ENCODE assay signal across 7 mouse cellular contexts in the genomic region with DNA sequence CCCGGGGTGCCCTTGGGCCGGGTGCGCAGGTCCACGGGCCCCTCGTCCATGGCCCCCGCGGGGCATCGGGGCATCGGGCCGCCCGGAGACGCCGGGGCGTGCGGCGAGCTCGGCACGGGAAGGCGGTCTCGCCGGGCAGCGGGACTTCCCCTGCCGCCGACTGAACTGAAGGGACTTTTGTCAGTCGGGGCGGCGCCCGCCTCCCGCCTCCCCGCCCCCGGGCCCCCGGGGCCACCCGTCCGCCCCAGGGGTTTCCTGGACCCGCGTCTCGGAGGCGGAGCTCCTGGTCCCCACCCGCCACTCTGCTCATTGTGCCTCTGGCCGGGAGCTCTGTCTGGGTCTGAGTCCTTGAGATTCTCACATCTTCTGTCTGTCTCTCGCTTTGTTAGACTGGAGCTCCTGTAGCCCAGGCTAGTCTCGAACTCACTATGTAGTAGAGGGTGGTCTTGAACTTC. TPM values are rescaled to one million over a fixed set of nuclear protein-coding genes. Genes with fewer than 3 reads are reported as not detected.
A peak's percentile ranks its signal among the peaks of the same experiment; 100 is the strongest.
DNase-seq lines count a peak whose midpoint lies in the region; ATAC-seq lines count a peak whose summit lies in the region.

A gene (minus strand): TSS at position 167 of the 455 bp plus-strand sequence.

- peak; percentile 52 for DNase-seq in R1 (ENCODE audit: low read depth, low spot score)
- peak; percentile 84 for DNase-seq in kidney, postnatal 10 days
- peak; percentile 71 to 82 for DNase-seq in spleen, postnatal 4 days (ENCODE audit: low spot score in 2 of 2)
- DNase-seq in left cerebral cortex, adult 11 months (ENCODE audit: low spot score): no peak

- H3K9ac ChIP-seq in embryonic facial prominence, embryonic 13.5 days: peak within 1 kb of the TSS; percentile 75
- H3K9ac ChIP-seq in heart, embryonic 15.5 days: peak within 1 kb of the TSS; percentile 72

- H3K4me2 ChIP-seq in embryonic facial prominence, embryonic 13.5 days: peak within 1 kb of the TSS; percentile 77
- H3K4me2 ChIP-seq in heart, embryonic 15.5 days: peak within 1 kb of the TSS; percentile 88

- ATAC-seq in embryonic facial prominence, embryonic 13.5 days (ENCODE audit: insufficient number of reproducible peaks, insufficient read depth, low FRiP score, low TSS enrichment, low read depth): no peak
- ATAC-seq in heart, embryonic 15.5 days (replicated peaks; ENCODE audit: insufficient number of reproducible peaks, insufficient read depth, low FRiP score, low read depth): no peak

- WGBS in embryonic facial prominence, embryonic 13.5 days: 1% methylated on average over 41 of the region's 42 CpGs
- 1% methylated on average over 42 of the region's 42 CpGs for WGBS in heart, embryonic 15.5 days
- 2% methylated on average over 35 of the region's 42 CpGs for WGBS in macrophage (ENCODE audit: missing documents)

- H3K27ac ChIP-seq in embryonic facial prominence, embryonic 13.5 days: peak within 1 kb of the TSS; percentile 92
- H3K27ac ChIP-seq in heart, embryonic 15.5 days: peak within 1 kb of the TSS; percentile 74
- H3K27ac ChIP-seq in macrophage: peak within 1 kb of the TSS; percentile 100

- H3K27me3 ChIP-seq in embryonic facial prominence, embryonic 13.5 days: peaks cover 26% of the 10 kb centered on the region
- H3K27me3 ChIP-seq in heart, embryonic 15.5 days: peaks cover 22% of the 10 kb centered on the region

- H3K9me3 ChIP-seq in embryonic facial prominence, embryonic 13.5 days: 0 out of 2 replicates have a peak, but pooled peaks cover 5% of the 10 kb centered on the region
- no peaks in the 10 kb centered on the region for H3K9me3 ChIP-seq in heart, embryonic 15.5 days (replicated peaks)

- H3K4me3 ChIP-seq in embryonic facial prominence, embryonic 13.5 days: peak within 1 kb of the TSS; percentile 51
- H3K4me3 ChIP-seq in heart, embryonic 15.5 days: peak within 1 kb of the TSS; percentile 55
- peak within 1 kb of the TSS; percentile 35 for H3K4me3 ChIP-seq in macrophage (ENCODE audit: inconsistent target)

- no peaks in the 10 kb centered on the region for H3K36me3 ChIP-seq in embryonic facial prominence, embryonic 13.5 days
- no peaks in the 10 kb centered on the region for H3K36me3 ChIP-seq in heart, embryonic 15.5 days
- H3K36me3 ChIP-seq in macrophage (ENCODE audit: inconsistent target): peaks cover 13% of the 10 kb centered on the region; the same call in 1 of the 2 replicates

- H3K79me2 ChIP-seq in macrophage (ENCODE audit: inconsistent target): peaks cover 38% of the 10 kb centered on the region; the same call in 1 of the 2 replicates

- H3K4me1 ChIP-seq in embryonic facial prominence, embryonic 13.5 days: peaks cover 43% of the 10 kb centered on the region
- H3K4me1 ChIP-seq in heart, embryonic 15.5 days (replicated peaks): peaks cover 26% of the 10 kb centered on the region

RNA-seq across cellular contexts. Expression of the gene that starts here (rescaled TPM):
- 2.2 and 3.6 TPM in 2 replicates for polyA plus RNA-seq in embryonic facial prominence, embryonic 13.5 days (2015; fragmentation: Nextera tagmentation; extraction: Ambion mirVana)
- 2.0 and 4.7 TPM in 2 replicates for polyA plus RNA-seq in heart, embryonic 15.5 days (2015; fragmentation: Nextera tagmentation; extraction: Ambion mirVana)
- total RNA-seq in macrophage (2018; cell fraction: chromatin; rRNA removed): 100 to 1,000 TPM in 19 of 26 experiments, 10 to 100 TPM in 7; 42.2 to 379 (median 140) TPM
- 100 to 1,000 TPM in 3 of 26 experiments, 10 to 100 TPM in 23; 34.3 to 219 (median 64.3) TPM for total RNA-seq in macrophage (2018; cell fraction: cytosol; rRNA removed)
- total RNA-seq in macrophage (2018; cell fraction: nucleus; rRNA removed): 100 to 1,000 TPM in 12 of 26 experiments, 10 to 100 TPM in 14; 38.6 to 381 (median 86.0) TPM
- 11.2 to 30.9 TPM (median 23.0 TPM) in 3 replicates for polyA plus RNA-seq in macrophage (2018)
